In genomic region chr15:98976763-98977758, GRCm38 (mm10) we compare ENCODE assay signal across 11 mouse cellular contexts. TPM values are rescaled to one million over a fixed set of nuclear protein-coding genes. Genes with fewer than 3 reads are reported as not detected.
DNase-seq lines count a peak whose midpoint lies in the region; ATAC-seq and TF ChIP-seq lines count a peak whose summit lies in the region.
"Had no signal": no experiment of that assay in that cellular context is flagged by ENCODE, and none has a peak within 500 bp of the region (broad histone marks: within the 10 kb centered on the region; RNA-seq: fewer than 3 reads in every experiment).

No protein-coding gene starts in this region.

- no peaks in the 10 kb centered on the region for H3K9me3 ChIP-seq in intestine, embryonic 15.5 days
- H3K9me3 ChIP-seq in intestine, postnatal 0 days (ENCODE audit: control insufficient read depth), result no peaks in the 10 kb centered on the region
- no peaks in the 10 kb centered on the region for H3K9me3 ChIP-seq in heart, embryonic 16.5 days (replicated peaks; ENCODE audit: control insufficient read depth, low read length)
- no peaks in the 10 kb centered on the region for H3K9me3 ChIP-seq in midbrain, embryonic 13.5 days
- H3K9me3 ChIP-seq: G1E had no signal

- 73% methylated on average over 21 of the region's 21 CpGs for WGBS in intestine, embryonic 15.5 days
- WGBS in intestine, postnatal 0 days, result 73% methylated on average over 21 of the region's 21 CpGs
- 57% methylated on average over 21 of the region's 21 CpGs for WGBS in heart, embryonic 16.5 days
- 62% methylated on average over 21 of the region's 21 CpGs for WGBS in midbrain, embryonic 13.5 days

- peak; percentile 38 for DNase-seq in R1 (ENCODE audit: low read depth, low spot score)
- DNase-seq in spleen, adult 18-20 months, result no peak
- DNase-seq in adrenal gland, postnatal 25 days, result no peak
- DNase-seq in layer of hippocampus, postnatal 10 days (ENCODE audit: low spot score in 2 of 2), result no peak

- H3K4me3 ChIP-seq in intestine, embryonic 15.5 days (replicated peaks), result no peak overlapping the region
- no peak overlapping the region for H3K4me3 ChIP-seq in intestine, postnatal 0 days (ENCODE audit: low read depth, low read length)
- H3K4me3 ChIP-seq in heart, embryonic 16.5 days (ENCODE audit: low read length), result no peak overlapping the region
- peak overlapping the region; percentile 27 for H3K4me3 ChIP-seq in midbrain, embryonic 13.5 days (replicated peaks)

- 0 out of 2 replicates have a peak overlapping the region, but pooled peaks have one; percentile 19 for H3K4me2 ChIP-seq in intestine, embryonic 15.5 days (replicated peaks)
- no peak overlapping the region for H3K4me2 ChIP-seq in intestine, postnatal 0 days (replicated peaks; ENCODE audit: low read depth)
- H3K4me2 ChIP-seq in heart, embryonic 16.5 days (ENCODE audit: low read depth, low read length), result peak overlapping the region; percentile 37; the same call in 1 of the 2 replicates
- peak overlapping the region; percentile 56 for H3K4me2 ChIP-seq in midbrain, embryonic 13.5 days (replicated peaks)

- ATAC-seq in intestine, embryonic 15.5 days, result no peak
- no peak for ATAC-seq in intestine, postnatal 0 days
- ATAC-seq in heart, embryonic 16.5 days (replicated peaks; ENCODE audit: extremely low read depth, insufficient read depth, low FRiP score), result 0 out of 2 replicates have a peak, but pooled peaks have one; percentile 35
- no peak for ATAC-seq in midbrain, embryonic 13.5 days

- TF ChIP-seq CTCF in intestine, postnatal 0 days (IDR thresholded peaks at IDR 0.05; ENCODE audit: low read depth), result no peak

- H3K27ac ChIP-seq in intestine, embryonic 15.5 days, result 0 out of 2 replicates have a peak overlapping the region, but pooled peaks have one; percentile 17
- no peak overlapping the region for H3K27ac ChIP-seq in intestine, postnatal 0 days (ENCODE audit: low read depth, low read length)
- H3K27ac ChIP-seq in heart, embryonic 16.5 days (ENCODE audit: low read length), result peak overlapping the region; percentile 81
- H3K27ac ChIP-seq in midbrain, embryonic 13.5 days, result peak overlapping the region; percentile 96
- H3K27ac ChIP-seq: liver, embryonic 14.5 days had no signal

- no peak overlapping the region for H3K9ac ChIP-seq in intestine, embryonic 15.5 days
- no peak overlapping the region for H3K9ac ChIP-seq in intestine, postnatal 0 days (ENCODE audit: low read depth, low read length)
- H3K9ac ChIP-seq in heart, embryonic 16.5 days (ENCODE audit: low read length), result peak overlapping the region; percentile 58; the same call in 1 of the 2 replicates
- H3K9ac ChIP-seq in midbrain, embryonic 13.5 days (replicated peaks), result peak overlapping the region; percentile 56
- H3K9ac ChIP-seq: liver, embryonic 14.5 days had no signal

- no peaks in the 10 kb centered on the region for H3K27me3 ChIP-seq in intestine, embryonic 15.5 days (replicated peaks)
- H3K27me3 ChIP-seq in intestine, postnatal 0 days (replicated peaks; ENCODE audit: control insufficient read depth, insufficient read depth, low read length), result no peaks in the 10 kb centered on the region
- no peaks in the 10 kb centered on the region for H3K27me3 ChIP-seq in heart, embryonic 16.5 days (ENCODE audit: control insufficient read depth, insufficient read depth, low read length)
- no peaks in the 10 kb centered on the region for H3K27me3 ChIP-seq in midbrain, embryonic 13.5 days

- H3K4me1 ChIP-seq in intestine, embryonic 15.5 days (replicated peaks), result peaks cover 10% of the 10 kb centered on the region; the same call in 1 of the 2 replicates
- H3K4me1 ChIP-seq in intestine, postnatal 0 days (replicated peaks; ENCODE audit: control insufficient read depth, insufficient read depth, low read length), result no peaks in the 10 kb centered on the region
- H3K4me1 ChIP-seq in heart, embryonic 16.5 days (ENCODE audit: control insufficient read depth, insufficient read depth, low read length), result peaks cover 16% of the 10 kb centered on the region
- peaks cover 70% of the 10 kb centered on the region for H3K4me1 ChIP-seq in midbrain, embryonic 13.5 days (replicated peaks)

- no peaks in the 10 kb centered on the region for H3K36me3 ChIP-seq in intestine, embryonic 15.5 days
- H3K36me3 ChIP-seq in intestine, postnatal 0 days (ENCODE audit: control insufficient read depth, insufficient read depth), result no peaks in the 10 kb centered on the region
- H3K36me3 ChIP-seq in heart, embryonic 16.5 days (ENCODE audit: control insufficient read depth, insufficient read depth), result no peaks in the 10 kb centered on the region
- H3K36me3 ChIP-seq in midbrain, embryonic 13.5 days, result no peaks in the 10 kb centered on the region
- H3K36me3 ChIP-seq: G1E had no signal

RNA-seq across cellular contexts. Expression of gene Tuba1a, which starts 23.6 kb away (rescaled TPM):
- polyA plus RNA-seq in intestine, embryonic 15.5 days (2015; fragmentation: Nextera tagmentation; extraction: Ambion mirVana), result 981 and 999 TPM in 2 replicates
- polyA plus RNA-seq in intestine, postnatal 0 days (2015; fragmentation: Nextera tagmentation; extraction: Ambion mirVana), result 457 and 503 TPM in 2 replicates
- 727 and 789 TPM in 2 replicates for polyA plus RNA-seq in heart, embryonic 16.5 days (2015; fragmentation: Nextera tagmentation; extraction: Ambion mirVana)
- polyA plus RNA-seq in midbrain, embryonic 13.5 days (2015; fragmentation: Nextera tagmentation; extraction: Ambion mirVana), result 15,883 and 15,999 TPM in 2 replicates
- 81.5 and 90.9 TPM in 2 replicates for total RNA-seq in adrenal gland, postnatal 25 days (2021)
- total RNA-seq in layer of hippocampus, postnatal 10 days (2021), result 1,000 to 10,000 TPM; 3,808 to 4,015 TPM

RNA-seq across cellular contexts. Expression of gene Gm49450, which starts 23.7 kb away (rescaled TPM):
- polyA plus RNA-seq in intestine, embryonic 15.5 days (2015; fragmentation: Nextera tagmentation; extraction: Ambion mirVana), result not detected in 2 replicates
- polyA plus RNA-seq in intestine, postnatal 0 days (2015; fragmentation: Nextera tagmentation; extraction: Ambion mirVana), result not detected in 2 replicates
- not detected in 2 replicates for polyA plus RNA-seq in heart, embryonic 16.5 days (2015; fragmentation: Nextera tagmentation; extraction: Ambion mirVana)
- polyA plus RNA-seq in midbrain, embryonic 13.5 days (2015; fragmentation: Nextera tagmentation; extraction: Ambion mirVana), result not detected in 2 replicates
- not detected in 2 replicates for total RNA-seq in adrenal gland, postnatal 25 days (2021)
- not detected for total RNA-seq in layer of hippocampus, postnatal 10 days (2021)
- total RNA-seq: G1E had no signal
- polyA plus RNA-seq: G1E; stomach, embryonic 14.5 days had no signal

RNA-seq across cellular contexts. Expression of gene Tuba1b, which starts 42.7 kb away (rescaled TPM):
- 1,296 and 1,330 TPM in 2 replicates for polyA plus RNA-seq in intestine, embryonic 15.5 days (2015; fragmentation: Nextera tagmentation; extraction: Ambion mirVana)
- 391 and 435 TPM in 2 replicates for polyA plus RNA-seq in intestine, postnatal 0 days (2015; fragmentation: Nextera tagmentation; extraction: Ambion mirVana)
- 1,504 and 1,594 TPM in 2 replicates for polyA plus RNA-seq in heart, embryonic 16.5 days (2015; fragmentation: Nextera tagmentation; extraction: Ambion mirVana)
- polyA plus RNA-seq in midbrain, embryonic 13.5 days (2015; fragmentation: Nextera tagmentation; extraction: Ambion mirVana), result 1,161 and 1,231 TPM in 2 replicates
- total RNA-seq in adrenal gland, postnatal 25 days (2021), result 285 and 323 TPM in 2 replicates
- 100 to 1,000 TPM; 931 to 937 TPM for total RNA-seq in layer of hippocampus, postnatal 10 days (2021)

RNA-seq across cellular contexts. Expression of gene Tuba1c, which starts 52.6 kb away (rescaled TPM):
- 253 and 271 TPM in 2 replicates for polyA plus RNA-seq in intestine, embryonic 15.5 days (2015; fragmentation: Nextera tagmentation; extraction: Ambion mirVana)
- polyA plus RNA-seq in intestine, postnatal 0 days (2015; fragmentation: Nextera tagmentation; extraction: Ambion mirVana), result 271 and 315 TPM in 2 replicates
- polyA plus RNA-seq in heart, embryonic 16.5 days (2015; fragmentation: Nextera tagmentation; extraction: Ambion mirVana), result 130 and 149 TPM in 2 replicates
- polyA plus RNA-seq in midbrain, embryonic 13.5 days (2015; fragmentation: Nextera tagmentation; extraction: Ambion mirVana), result 37.3 and 41.4 TPM in 2 replicates
- total RNA-seq in adrenal gland, postnatal 25 days (2021), result 286 and 303 TPM in 2 replicates
- 100 to 1,000 TPM; 234 TPM for total RNA-seq in layer of hippocampus, postnatal 10 days (2021)

RNA-seq across cellular contexts. Expression of gene Lmbr1l, which starts 59.0 kb away (rescaled TPM):
- polyA plus RNA-seq in intestine, embryonic 15.5 days (2015; fragmentation: Nextera tagmentation; extraction: Ambion mirVana), result 18.6 and 19.0 TPM in 2 replicates
- 27.0 and 30.6 TPM in 2 replicates for polyA plus RNA-seq in intestine, postnatal 0 days (2015; fragmentation: Nextera tagmentation; extraction: Ambion mirVana)
- 13.3 and 13.9 TPM in 2 replicates for polyA plus RNA-seq in heart, embryonic 16.5 days (2015; fragmentation: Nextera tagmentation; extraction: Ambion mirVana)
- 40.7 and 50.1 TPM in 2 replicates for polyA plus RNA-seq in midbrain, embryonic 13.5 days (2015; fragmentation: Nextera tagmentation; extraction: Ambion mirVana)
- total RNA-seq in adrenal gland, postnatal 25 days (2021), result 25.2 and 30.5 TPM in 2 replicates
- total RNA-seq in layer of hippocampus, postnatal 10 days (2021), result 10 to 100 TPM; 17.2 to 27.3 TPM

Comparison
In these comparisons a context has a peak if more than half of its experiments do, and no peak if none do; other contexts are left out.
1. H3K9ac ChIP-seq: peak in heart, embryonic 16.5 days (single experiment) and midbrain, embryonic 13.5 days (single experiment); none in intestine, embryonic 15.5 days (single experiment) and intestine, postnatal 0 days (single experiment).
2. RNA of gene Tuba1a, which starts 23.6 kb away (polyA plus RNA-seq): 15,883 to 15,999 TPM in midbrain, embryonic 13.5 days; 981 to 999 TPM in intestine, embryonic 15.5 days, 727 to 789 TPM in heart, embryonic 16.5 days and 457 to 503 TPM in intestine, postnatal 0 days; every median in the first group is over 10 times any median in the second.